Mouse (Mus musculus): ENCODE data around the gene Ppp2r1a. TPM values are rescaled to one million over a fixed set of nuclear protein-coding genes. Genes with fewer than 3 reads are reported as not detected.

Ppp2r1a gene
- polyA plus RNA-seq (2015; fragmentation: Nextera tagmentation; extraction: Ambion mirVana) = 208 and 221 TPM in 2 replicates

GRCm38 (mm10) chr17:20944985-20945891, at the start of gene Ppp2r1a:
Ppp2r1a (plus strand) TSS chr17:20945311.
- peak; percentile 100 for DNase-seq (ENCODE audit: low spot score)
- H3K4me2 ChIP-seq (replicated peaks; ENCODE audit: low read depth, low read length) = peak within 1 kb of the TSS; percentile 84
- H3K4me1 ChIP-seq (ENCODE audit: insufficient read depth, low read depth, low read length) = peaks cover 15% of the 10 kb centered on the region; the same call in 1 of the 2 replicates
- no peaks in the 10 kb centered on the region for H3K36me3 ChIP-seq (ENCODE audit: insufficient read depth, low read length)
- peak; percentile 29; the same call in 1 of the 2 replicates for TF ChIP-seq CTCF (IDR thresholded peaks at IDR 0.05)
- no peak for TF ChIP-seq EP300 (IDR thresholded peaks at IDR 0.05)
- no peaks in the 10 kb centered on the region for H3K27me3 ChIP-seq (replicated peaks; ENCODE audit: insufficient read depth, low read length)
- ATAC-seq = peak; percentile 97
- H3K9me3 ChIP-seq (ENCODE audit: low read length) = no peaks in the 10 kb centered on the region
- H3K9ac ChIP-seq (replicated peaks; ENCODE audit: low read depth) = peak within 1 kb of the TSS; percentile 92
- peak within 1 kb of the TSS; percentile 86 for H3K4me3 ChIP-seq (ENCODE audit: low read depth, low read length)
- under 1% methylated on average over 69 of the region's 69 CpGs for WGBS
- peak within 1 kb of the TSS; percentile 95 for H3K27ac ChIP-seq (ENCODE audit: low read length)

- H3K9me3 ChIP-seq (ENCODE audit: low read length) = no peaks in the 10 kb centered on the region
- no peak within 1 kb of the TSS for H3K4me3 ChIP-seq (ENCODE audit: low read depth, low read length)
- no peak for TF ChIP-seq CTCF (IDR thresholded peaks at IDR 0.05)
- no peak for TF ChIP-seq EP300 (IDR thresholded peaks at IDR 0.05)
- H3K4me1 ChIP-seq (ENCODE audit: insufficient read depth, low read depth, low read length) = no peaks in the 10 kb centered on the region
- DNase-seq (ENCODE audit: low spot score) (no peak), ATAC-seq (no peak)
- no peak within 1 kb of the TSS for H3K27ac ChIP-seq (ENCODE audit: low read length)
- H3K4me2 ChIP-seq (replicated peaks; ENCODE audit: low read depth, low read length) = no peak within 1 kb of the TSS
- no peaks in the 10 kb centered on the region for H3K27me3 ChIP-seq (replicated peaks; ENCODE audit: insufficient read depth, low read length)
- WGBS = 44% methylated on average over 2 of the region's 2 CpGs
- no peak within 1 kb of the TSS for H3K9ac ChIP-seq (replicated peaks; ENCODE audit: low read depth)
- H3K36me3 ChIP-seq (ENCODE audit: insufficient read depth, low read length) = no peaks in the 10 kb centered on the region
Measured at GRCm38 (mm10) chr17:20904991-20905390, 40.1 kb upstream of the Ppp2r1a start, which contains the start of gene Vmn1r231. Vmn1r231 (minus strand) TSS chr17:20905091.

DNA sequence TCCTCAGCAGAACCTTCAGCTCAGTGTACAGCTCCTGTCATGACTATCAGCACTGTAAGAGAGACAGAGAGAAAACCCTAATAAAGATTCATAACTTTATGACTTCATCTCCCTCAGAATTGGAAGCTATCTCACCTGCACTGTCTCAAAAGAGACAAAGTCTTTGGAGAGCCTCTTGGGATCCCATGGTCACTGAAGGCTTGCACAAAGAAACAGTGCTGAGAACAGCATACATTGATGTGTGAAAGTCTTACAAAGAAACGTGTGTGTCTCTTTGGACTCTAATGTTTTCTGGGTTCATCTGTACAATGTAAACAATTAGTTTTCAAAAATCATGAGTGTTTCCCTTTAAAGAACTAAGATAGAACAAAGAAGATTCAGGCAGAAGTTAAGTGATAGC, 25.5 kb upstream of the Ppp2r1a start, which contains the start of gene Vmn1r232:
TSS of gene Vmn1r232 (minus strand) at position 101 of the 400 bp plus-strand sequence.
- no peaks in the 10 kb centered on the region for H3K4me1 ChIP-seq (ENCODE audit: insufficient read depth, low read depth, low read length)
- DNase-seq (ENCODE audit: low spot score) = no peak
- H3K36me3 ChIP-seq (ENCODE audit: insufficient read depth, low read length) = no peaks in the 10 kb centered on the region
- H3K27me3 ChIP-seq (replicated peaks; ENCODE audit: insufficient read depth, low read length) = no peaks in the 10 kb centered on the region
- H3K4me3 ChIP-seq (ENCODE audit: low read depth, low read length) = no peak within 1 kb of the TSS
- no peak within 1 kb of the TSS for H3K27ac ChIP-seq (ENCODE audit: low read length)
- no peak for ATAC-seq
- WGBS = 31% methylated on average over 1 of the region's 1 CpGs
- no peak within 1 kb of the TSS for H3K9ac ChIP-seq (replicated peaks; ENCODE audit: low read depth)
- TF ChIP-seq EP300 (IDR thresholded peaks at IDR 0.05) (no peak), CTCF (IDR thresholded peaks at IDR 0.05) (no peak)
- no peak within 1 kb of the TSS for H3K4me2 ChIP-seq (replicated peaks; ENCODE audit: low read depth, low read length)
- no peaks in the 10 kb centered on the region for H3K9me3 ChIP-seq (ENCODE audit: low read length)

- peak overlapping the region; percentile 86 for H3K4me3 ChIP-seq (ENCODE audit: low read depth, low read length)
- H3K4me1 ChIP-seq (ENCODE audit: insufficient read depth, low read depth, low read length) = peaks cover 15% of the 10 kb centered on the region; the same call in 1 of the 2 replicates
- H3K4me2 ChIP-seq (replicated peaks; ENCODE audit: low read depth, low read length) = peak overlapping the region; percentile 71
- ATAC-seq (no peak), DNase-seq (ENCODE audit: low spot score) (peak; percentile 43)
- H3K9me3 ChIP-seq (ENCODE audit: low read length) = no peaks in the 10 kb centered on the region
- no peaks in the 10 kb centered on the region for H3K36me3 ChIP-seq (ENCODE audit: insufficient read depth, low read length)
- H3K27me3 ChIP-seq (replicated peaks; ENCODE audit: insufficient read depth, low read length) = no peaks in the 10 kb centered on the region
- TF ChIP-seq CTCF (IDR thresholded peaks at IDR 0.05) (no peak), EP300 (IDR thresholded peaks at IDR 0.05) (no peak)
- H3K9ac ChIP-seq (replicated peaks; ENCODE audit: low read depth) = peak overlapping the region; percentile 35
- H3K27ac ChIP-seq (ENCODE audit: low read length) = peak overlapping the region; percentile 92
- WGBS = 47% methylated on average over 3 of the region's 3 CpGs
Measured at GRCm38 (mm10) chr17:20944226-20944625, 885 bp upstream of the Ppp2r1a start.

- Histone ChIP-seq H3K4me2 (replicated peaks; ENCODE audit: low read depth, low read length) (peak overlapping the region; percentile 84), H3K4me3 (ENCODE audit: low read depth, low read length) (peak overlapping the region; percentile 86), H3K27ac (ENCODE audit: low read length) (peak overlapping the region; percentile 95), H3K27me3 (replicated peaks; ENCODE audit: insufficient read depth, low read length) (no peaks in the 10 kb centered on the region), H3K9me3 (ENCODE audit: low read length) (no peaks in the 10 kb centered on the region), H3K9ac (replicated peaks; ENCODE audit: low read depth) (peak overlapping the region; percentile 92), H3K4me1 (ENCODE audit: insufficient read depth, low read depth, low read length) (peaks cover 15% of the 10 kb centered on the region; the same call in 1 of the 2 replicates), H3K36me3 (ENCODE audit: insufficient read depth, low read length) (no peaks in the 10 kb centered on the region)
- DNase-seq (ENCODE audit: low spot score) = peak; percentile 37
- TF ChIP-seq CTCF (IDR thresholded peaks at IDR 0.05) (no peak), EP300 (IDR thresholded peaks at IDR 0.05) (no peak)
- no peak for ATAC-seq
- under 1% methylated on average over 13 of the region's 13 CpGs for WGBS
Measured at GRCm38 (mm10) chr17:20946026-20946565, 985 bp downstream of the Ppp2r1a start.

- no peaks in the 10 kb centered on the region for H3K9me3 ChIP-seq (ENCODE audit: low read length)
- H3K4me3 ChIP-seq (ENCODE audit: low read depth, low read length) = peak overlapping the region; percentile 86
- H3K9ac ChIP-seq (replicated peaks; ENCODE audit: low read depth) = peak overlapping the region; percentile 92; the same call in 1 of the 2 replicates
- peak overlapping the region; percentile 84 for H3K4me2 ChIP-seq (replicated peaks; ENCODE audit: low read depth, low read length)
- H3K4me1 ChIP-seq (ENCODE audit: insufficient read depth, low read depth, low read length) = peaks cover 15% of the 10 kb centered on the region; the same call in 1 of the 2 replicates
- H3K36me3 ChIP-seq (ENCODE audit: insufficient read depth, low read length) = no peaks in the 10 kb centered on the region
- DNase-seq (ENCODE audit: low spot score) (peak; percentile 49), ATAC-seq (no peak)
- no peak for TF ChIP-seq EP300 (IDR thresholded peaks at IDR 0.05)
- TF ChIP-seq CTCF (IDR thresholded peaks at IDR 0.05) = no peak
- H3K27ac ChIP-seq (ENCODE audit: low read length) = no peak overlapping the region; the same call in 1 of the 2 replicates
- H3K27me3 ChIP-seq (replicated peaks; ENCODE audit: insufficient read depth, low read length) = no peaks in the 10 kb centered on the region
Measured at GRCm38 (mm10) chr17:20946636-20947035, 1.5 kb downstream of the Ppp2r1a start.

Measured in lung, postnatal 0 days (tissue).